Mouse (Mus musculus): ENCODE measurements around the gene Raver2. TPM values are rescaled to one million over a fixed set of nuclear protein-coding genes. Genes with fewer than 3 reads are reported as not detected.

Raver2 gene
- polyA plus RNA-seq, 1 experiment from 2014 or later, result 15.4 TPM

DNA sequence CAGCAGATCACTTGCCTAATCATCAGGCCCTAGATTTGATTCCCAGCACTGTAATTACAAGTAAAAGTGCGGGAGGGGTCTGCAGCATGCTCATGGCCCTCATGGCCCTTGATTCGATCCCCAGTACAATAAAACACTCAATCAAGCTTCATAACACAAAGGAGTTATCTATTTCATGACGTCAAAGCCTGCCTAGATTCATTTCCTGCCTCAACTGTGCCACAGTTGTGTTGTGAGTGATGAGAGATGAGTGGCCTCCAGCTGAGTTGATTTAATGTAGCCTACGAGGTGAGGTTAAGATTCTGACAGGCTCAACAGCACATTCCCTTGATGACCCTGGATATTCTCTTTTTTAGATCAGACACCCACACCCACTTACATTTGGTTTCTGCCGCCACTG lies 110.3 kb downstream of the Raver2 start:
- Histone ChIP-seq H3K27ac (replicated peaks; ENCODE audit: low read depth, low read length) (no peak overlapping the region), H3K36me3 (replicated peaks; ENCODE audit: control insufficient read depth, insufficient read depth, low read depth, low read length) (no peaks in the 10 kb centered on the region), H3K27me3 (ENCODE audit: control insufficient read depth, insufficient read depth, low read length) (no peaks in the 10 kb centered on the region), H3K4me3 (ENCODE audit: low read depth, low read length) (no peak overlapping the region), H3K9ac (replicated peaks; ENCODE audit: low read length) (no peak overlapping the region), H3K4me2 (ENCODE audit: low read depth, low read length) (no peak overlapping the region), H3K4me1 (ENCODE audit: control insufficient read depth, insufficient read depth, low read length) (no peaks in the 10 kb centered on the region), H3K9me3 (replicated peaks; ENCODE audit: control insufficient read depth, low read length) (no peaks in the 10 kb centered on the region)
- 78% methylated on average over 5 of the region's 5 CpGs for WGBS
- DNase-seq (ENCODE audit: low spot score) (no peak), ATAC-seq (replicated peaks; ENCODE audit: insufficient number of reproducible peaks, low FRiP score, low TSS enrichment, low read depth) (no peak)

DNA sequence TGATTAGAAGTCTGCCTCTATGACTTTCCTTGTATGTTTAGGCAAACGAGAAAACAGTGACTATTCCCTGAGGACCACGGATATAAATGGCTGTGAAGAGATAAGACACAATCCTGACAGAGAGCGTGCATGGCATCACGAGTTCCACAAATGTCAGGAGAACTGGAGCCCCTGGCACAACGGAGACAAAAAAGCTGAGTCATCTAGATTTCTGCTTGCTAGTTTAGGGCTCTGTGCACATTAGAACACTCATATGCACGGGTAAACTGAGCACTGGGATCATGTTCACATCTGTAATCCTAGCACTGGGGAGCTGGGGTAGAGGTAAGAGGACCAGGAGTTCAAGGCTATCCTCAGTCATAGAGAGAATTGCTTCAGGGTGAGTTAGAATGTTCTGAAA lies 111.1 kb downstream of the Raver2 start:
- DNase-seq (ENCODE audit: low spot score), result no peak
- 75% methylated on average over 6 of the region's 6 CpGs for WGBS
- ATAC-seq (replicated peaks; ENCODE audit: insufficient number of reproducible peaks, low FRiP score, low TSS enrichment, low read depth), result no peak
- Histone ChIP-seq H3K9me3 (replicated peaks; ENCODE audit: control insufficient read depth, low read length) (no peaks in the 10 kb centered on the region), H3K4me2 (ENCODE audit: low read depth, low read length) (no peak overlapping the region), H3K27me3 (ENCODE audit: control insufficient read depth, insufficient read depth, low read length) (no peaks in the 10 kb centered on the region), H3K36me3 (replicated peaks; ENCODE audit: control insufficient read depth, insufficient read depth, low read depth, low read length) (no peaks in the 10 kb centered on the region), H3K9ac (replicated peaks; ENCODE audit: low read length) (no peak overlapping the region), H3K4me1 (ENCODE audit: control insufficient read depth, insufficient read depth, low read length) (no peaks in the 10 kb centered on the region), H3K4me3 (ENCODE audit: low read depth, low read length) (no peak overlapping the region), H3K27ac (replicated peaks; ENCODE audit: low read depth, low read length) (no peak overlapping the region)

DNA sequence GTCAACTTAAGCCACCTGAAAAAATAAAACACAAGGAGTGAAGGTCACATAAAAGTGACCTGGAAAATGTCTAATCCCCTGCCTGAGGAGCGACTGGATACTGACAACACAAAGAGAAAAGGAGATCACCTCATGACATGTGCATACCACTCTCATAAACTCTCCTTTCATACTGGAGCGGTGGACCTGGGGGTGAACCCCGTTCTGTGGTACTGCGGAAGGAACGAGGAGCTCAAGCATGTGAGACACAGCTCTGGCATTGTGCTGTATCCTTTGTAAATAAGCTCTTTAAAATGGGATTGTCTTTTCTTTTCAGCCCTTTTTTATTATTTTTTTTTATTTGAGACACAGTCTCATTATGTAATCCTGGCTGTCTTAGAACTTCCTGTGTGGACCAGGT lies 111.9 kb downstream of the Raver2 start:
- 48% methylated on average over 5 of the region's 5 CpGs for WGBS
- H3K27ac ChIP-seq (replicated peaks; ENCODE audit: low read depth, low read length), result no peak overlapping the region
- H3K36me3 ChIP-seq (replicated peaks; ENCODE audit: control insufficient read depth, insufficient read depth, low read depth, low read length), result no peaks in the 10 kb centered on the region
- no peak overlapping the region for H3K9ac ChIP-seq (replicated peaks; ENCODE audit: low read length)
- ATAC-seq (replicated peaks; ENCODE audit: insufficient number of reproducible peaks, low FRiP score, low TSS enrichment, low read depth) (no peak), DNase-seq (ENCODE audit: low spot score) (no peak)
- no peaks in the 10 kb centered on the region for H3K4me1 ChIP-seq (ENCODE audit: control insufficient read depth, insufficient read depth, low read length)
- no peak overlapping the region for H3K4me2 ChIP-seq (ENCODE audit: low read depth, low read length)
- H3K27me3 ChIP-seq (ENCODE audit: control insufficient read depth, insufficient read depth, low read length), result no peaks in the 10 kb centered on the region
- no peak overlapping the region for H3K4me3 ChIP-seq (ENCODE audit: low read depth, low read length)
- H3K9me3 ChIP-seq (replicated peaks; ENCODE audit: control insufficient read depth, low read length), result no peaks in the 10 kb centered on the region

DNA sequence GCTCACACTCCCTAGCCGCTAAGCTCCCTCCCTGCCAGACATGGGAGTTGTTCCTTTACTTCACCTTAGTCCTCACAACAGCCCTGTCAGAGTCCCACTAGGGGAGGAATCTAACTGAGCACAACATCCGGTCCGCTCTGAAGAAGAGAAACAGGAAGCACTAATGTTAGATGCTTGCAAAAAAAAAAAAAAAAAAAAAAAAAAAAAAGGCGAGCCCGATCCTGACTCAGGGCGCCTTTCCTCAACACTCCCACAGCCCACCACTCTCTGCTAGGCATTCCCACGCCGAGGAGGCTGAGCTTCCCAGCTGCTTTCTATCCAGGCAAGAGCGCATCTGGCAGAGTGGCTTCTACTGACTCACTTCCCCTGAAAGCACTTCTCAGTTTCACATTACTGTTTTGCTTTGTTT lies 113.8 kb downstream of the Raver2 start:
- Histone ChIP-seq H3K9ac (replicated peaks; ENCODE audit: low read length) (no peak overlapping the region), H3K9me3 (replicated peaks; ENCODE audit: control insufficient read depth, low read length) (no peaks in the 10 kb centered on the region), H3K4me3 (ENCODE audit: low read depth, low read length) (no peak overlapping the region), H3K4me2 (ENCODE audit: low read depth, low read length) (no peak overlapping the region), H3K36me3 (replicated peaks; ENCODE audit: control insufficient read depth, insufficient read depth, low read depth, low read length) (no peaks in the 10 kb centered on the region), H3K4me1 (ENCODE audit: control insufficient read depth, insufficient read depth, low read length) (no peaks in the 10 kb centered on the region), H3K27me3 (ENCODE audit: control insufficient read depth, insufficient read depth, low read length) (no peaks in the 10 kb centered on the region), H3K27ac (replicated peaks; ENCODE audit: low read depth, low read length) (no peak overlapping the region)
- DNase-seq (ENCODE audit: low spot score) (peak; percentile 22), ATAC-seq (replicated peaks; ENCODE audit: insufficient number of reproducible peaks, low FRiP score, low TSS enrichment, low read depth) (no peak)
- 59% methylated on average over 8 of the region's 9 CpGs for WGBS

DNA sequence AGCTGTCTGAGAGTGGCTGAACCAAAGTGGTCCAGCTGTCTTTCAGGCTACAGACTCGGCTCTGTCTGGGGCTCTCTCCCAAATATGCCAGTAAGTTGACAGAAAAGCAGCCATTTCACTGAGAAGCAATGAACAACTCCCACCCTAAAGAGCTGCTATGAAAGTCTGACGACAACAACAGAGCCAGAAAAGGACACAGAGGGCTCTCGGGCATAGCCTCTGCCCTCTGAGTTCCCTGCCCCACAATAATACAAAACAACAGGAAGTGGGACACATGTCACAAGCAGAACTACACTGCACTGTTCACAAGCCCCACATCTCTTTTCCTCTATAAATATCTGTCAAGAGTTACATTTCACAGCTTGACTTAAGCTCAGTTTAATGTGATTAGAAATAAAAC lies 116.4 kb downstream of the Raver2 start:
- Histone ChIP-seq H3K4me1 (ENCODE audit: control insufficient read depth, insufficient read depth, low read length) (no peaks in the 10 kb centered on the region), H3K36me3 (replicated peaks; ENCODE audit: control insufficient read depth, insufficient read depth, low read depth, low read length) (no peaks in the 10 kb centered on the region), H3K9ac (replicated peaks; ENCODE audit: low read length) (no peak overlapping the region), H3K27me3 (ENCODE audit: control insufficient read depth, insufficient read depth, low read length) (no peaks in the 10 kb centered on the region), H3K4me2 (ENCODE audit: low read depth, low read length) (no peak overlapping the region), H3K27ac (replicated peaks; ENCODE audit: low read depth, low read length) (no peak overlapping the region), H3K4me3 (ENCODE audit: low read depth, low read length) (no peak overlapping the region), H3K9me3 (replicated peaks; ENCODE audit: control insufficient read depth, low read length) (no peaks in the 10 kb centered on the region)
- 53% methylated on average over 3 of the region's 3 CpGs for WGBS
- ATAC-seq (replicated peaks; ENCODE audit: insufficient number of reproducible peaks, low FRiP score, low TSS enrichment, low read depth) (no peak), DNase-seq (ENCODE audit: low spot score) (no peak)

DNA sequence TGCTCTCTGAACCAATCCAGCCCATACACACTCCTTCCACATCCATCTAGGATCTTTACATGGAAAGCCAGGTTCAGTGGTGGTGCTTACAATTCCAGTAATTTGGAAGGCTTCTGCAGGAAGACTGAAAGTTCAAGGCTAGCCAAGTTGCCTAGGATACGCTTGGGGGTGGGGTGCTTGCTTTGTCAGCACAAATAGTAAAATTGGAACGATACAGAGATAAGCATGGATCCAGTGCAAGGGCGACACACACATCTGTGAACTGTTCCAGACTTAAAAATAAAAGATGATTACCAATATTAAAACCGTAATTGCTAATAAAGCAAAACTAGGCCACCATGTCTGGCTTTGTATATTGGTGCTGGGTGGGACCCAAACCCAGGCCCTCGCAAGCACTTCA lies 117.8 kb downstream of the Raver2 start:
- Histone ChIP-seq H3K4me2 (ENCODE audit: low read depth, low read length) (no peak overlapping the region), H3K4me1 (ENCODE audit: control insufficient read depth, insufficient read depth, low read length) (no peaks in the 10 kb centered on the region), H3K27ac (replicated peaks; ENCODE audit: low read depth, low read length) (no peak overlapping the region), H3K9ac (replicated peaks; ENCODE audit: low read length) (no peak overlapping the region), H3K36me3 (replicated peaks; ENCODE audit: control insufficient read depth, insufficient read depth, low read depth, low read length) (no peaks in the 10 kb centered on the region), H3K27me3 (ENCODE audit: control insufficient read depth, insufficient read depth, low read length) (no peaks in the 10 kb centered on the region), H3K4me3 (ENCODE audit: low read depth, low read length) (no peak overlapping the region), H3K9me3 (replicated peaks; ENCODE audit: control insufficient read depth, low read length) (no peaks in the 10 kb centered on the region)
- ATAC-seq (replicated peaks; ENCODE audit: insufficient number of reproducible peaks, low FRiP score, low TSS enrichment, low read depth), result no peak
- 95% methylated on average over 5 of the region's 5 CpGs for WGBS
- DNase-seq (ENCODE audit: low spot score), result no peak

DNA sequence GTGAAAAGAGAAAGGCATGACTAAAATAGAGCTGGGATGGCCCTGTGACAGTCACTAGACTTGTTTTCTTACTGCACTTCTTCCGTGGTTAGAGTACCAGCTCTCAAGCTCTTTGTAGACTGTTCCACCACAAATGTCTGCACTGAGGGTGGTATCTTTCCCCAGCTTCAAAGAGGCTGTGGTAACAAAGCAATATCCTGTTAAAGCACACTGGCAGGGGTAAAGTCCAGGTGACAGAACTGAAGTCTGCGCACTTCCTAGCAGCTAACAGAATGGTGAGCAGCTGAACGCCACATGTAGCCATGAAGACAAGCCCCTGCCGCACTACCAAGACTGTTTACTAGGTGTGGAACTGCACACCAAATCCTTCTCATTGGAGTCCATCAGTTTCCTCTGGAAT lies 118.6 kb downstream of the Raver2 start:
- ATAC-seq (replicated peaks; ENCODE audit: insufficient number of reproducible peaks, low FRiP score, low TSS enrichment, low read depth), result no peak
- Histone ChIP-seq H3K27me3 (ENCODE audit: control insufficient read depth, insufficient read depth, low read length) (no peaks in the 10 kb centered on the region), H3K9me3 (replicated peaks; ENCODE audit: control insufficient read depth, low read length) (no peaks in the 10 kb centered on the region), H3K9ac (replicated peaks; ENCODE audit: low read length) (no peak overlapping the region), H3K4me2 (ENCODE audit: low read depth, low read length) (no peak overlapping the region), H3K36me3 (replicated peaks; ENCODE audit: control insufficient read depth, insufficient read depth, low read depth, low read length) (no peaks in the 10 kb centered on the region), H3K4me1 (ENCODE audit: control insufficient read depth, insufficient read depth, low read length) (no peaks in the 10 kb centered on the region), H3K27ac (replicated peaks; ENCODE audit: low read depth, low read length) (no peak overlapping the region), H3K4me3 (ENCODE audit: low read depth, low read length) (no peak overlapping the region)
- no peak for DNase-seq (ENCODE audit: low spot score)
- WGBS, result 89% methylated on average over 4 of the region's 4 CpGs

DNA sequence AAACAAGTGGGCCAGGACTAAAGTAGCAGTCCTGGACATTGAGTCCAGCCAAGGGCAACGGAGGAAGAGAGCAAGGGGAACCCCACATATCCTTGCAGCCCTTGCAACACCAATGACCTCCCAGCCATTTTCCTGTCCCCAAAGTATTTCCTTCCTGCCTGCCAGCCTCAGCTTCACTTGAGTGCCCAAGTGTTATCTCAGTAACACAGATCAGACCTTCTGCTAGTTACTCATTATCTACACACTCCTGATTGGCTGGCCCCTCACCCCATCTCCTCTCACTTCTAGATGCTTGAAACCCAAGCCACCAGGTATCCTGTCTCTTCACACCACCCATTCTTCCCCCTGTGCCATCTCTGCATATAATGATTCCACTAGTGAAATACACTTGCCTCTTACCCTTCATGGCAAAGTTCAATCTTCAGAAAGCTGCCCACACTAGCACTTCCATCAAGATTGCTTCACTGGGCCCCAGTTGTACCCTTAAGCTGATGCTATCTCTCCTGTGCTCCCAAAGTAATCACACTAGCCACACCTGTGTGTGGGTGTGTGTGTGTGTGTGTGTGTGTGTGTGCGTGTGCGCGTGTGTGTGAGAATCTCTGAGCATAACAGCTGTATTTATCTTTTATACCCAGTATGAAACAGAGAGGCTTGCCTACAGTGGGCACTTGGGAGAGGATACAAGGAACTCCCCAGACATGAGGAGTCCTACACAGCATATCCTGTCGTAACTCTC lies 123.6 kb downstream of the Raver2 start:
- DNase-seq (ENCODE audit: low spot score) (no peak), ATAC-seq (replicated peaks; ENCODE audit: insufficient number of reproducible peaks, low FRiP score, low TSS enrichment, low read depth) (no peak)
- Histone ChIP-seq H3K4me1 (ENCODE audit: control insufficient read depth, insufficient read depth, low read length) (no peaks in the 10 kb centered on the region), H3K27ac (replicated peaks; ENCODE audit: low read depth, low read length) (no peak overlapping the region), H3K36me3 (replicated peaks; ENCODE audit: control insufficient read depth, insufficient read depth, low read depth, low read length) (no peaks in the 10 kb centered on the region), H3K4me2 (ENCODE audit: low read depth, low read length) (no peak overlapping the region), H3K4me3 (ENCODE audit: low read depth, low read length) (no peak overlapping the region), H3K9me3 (replicated peaks; ENCODE audit: control insufficient read depth, low read length) (no peaks in the 10 kb centered on the region), H3K9ac (replicated peaks; ENCODE audit: low read length) (no peak overlapping the region), H3K27me3 (ENCODE audit: control insufficient read depth, insufficient read depth, low read length) (no peaks in the 10 kb centered on the region)
- 93% methylated on average over 5 of the region's 5 CpGs for WGBS
